Mouse (Mus musculus) spleen, adult 18-20 months (tissue): ENCODE data around the gene Ppp6r2.

ENCODE experiments used
- DNase-seq, 2 experiments: peaks; one replicate each; pipeline ENCODE4 v3.0.0; 2022; ENCODE audit warnings: mixed read lengths in 2 of 2

Gene Ppp6r2

GRCm38 (mm10) chr15:89314107-89314506, 102.8 kb downstream of the Ppp6r2 start:
- DNase-seq: no peak

DNA sequence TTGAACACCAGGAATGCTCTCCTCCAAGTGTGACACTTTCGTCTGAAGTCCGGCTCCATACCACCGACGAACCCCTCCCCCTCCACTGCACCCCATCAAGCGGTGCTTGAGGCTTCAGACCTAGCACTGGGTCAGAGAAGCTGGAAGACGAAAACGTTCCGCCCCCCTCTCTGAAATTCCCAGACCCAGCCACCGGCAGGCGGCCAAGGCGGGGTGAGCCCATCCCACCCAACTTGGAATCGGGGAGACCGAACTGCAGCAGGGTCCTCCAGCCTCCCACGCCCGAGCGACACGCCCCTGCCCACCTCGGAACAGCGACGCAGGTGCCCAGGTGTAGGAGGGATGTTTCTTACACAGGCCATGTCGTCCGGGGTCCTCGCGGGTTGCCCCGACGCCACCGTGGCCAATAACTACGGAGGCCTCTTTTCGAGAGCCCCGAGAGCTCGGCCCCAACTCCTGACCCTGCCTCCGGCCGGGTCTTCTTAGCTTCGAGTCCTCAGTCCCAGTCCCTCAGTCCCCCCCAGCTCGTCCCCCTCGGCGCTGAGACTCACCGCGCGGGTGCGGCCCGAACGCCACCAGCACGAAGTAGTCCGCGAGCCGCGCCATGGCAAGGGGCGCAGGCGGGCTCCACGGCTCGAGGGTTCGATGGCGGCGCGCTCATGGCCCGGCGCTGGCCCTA, 103.3 kb downstream of the Ppp6r2 start:
- no peak for DNase-seq

GRCm38 (mm10) chr15:89315190-89315731, 103.9 kb downstream of the Ppp6r2 start, which contains the start of gene Sbf1:
Sbf1 (minus strand) TSS chr15:89315311.
- DNase-seq: peak; percentile 96 to 98

- DNase-seq: peak in 1 of 2 experiments; percentile 52
Observed at GRCm38 (mm10) chr15:89316146-89316545, 104.8 kb downstream of the Ppp6r2 start.

- DNase-seq: no peak
Observed at GRCm38 (mm10) chr15:89321264-89321663, 109.9 kb downstream of the Ppp6r2 start.

DNA sequence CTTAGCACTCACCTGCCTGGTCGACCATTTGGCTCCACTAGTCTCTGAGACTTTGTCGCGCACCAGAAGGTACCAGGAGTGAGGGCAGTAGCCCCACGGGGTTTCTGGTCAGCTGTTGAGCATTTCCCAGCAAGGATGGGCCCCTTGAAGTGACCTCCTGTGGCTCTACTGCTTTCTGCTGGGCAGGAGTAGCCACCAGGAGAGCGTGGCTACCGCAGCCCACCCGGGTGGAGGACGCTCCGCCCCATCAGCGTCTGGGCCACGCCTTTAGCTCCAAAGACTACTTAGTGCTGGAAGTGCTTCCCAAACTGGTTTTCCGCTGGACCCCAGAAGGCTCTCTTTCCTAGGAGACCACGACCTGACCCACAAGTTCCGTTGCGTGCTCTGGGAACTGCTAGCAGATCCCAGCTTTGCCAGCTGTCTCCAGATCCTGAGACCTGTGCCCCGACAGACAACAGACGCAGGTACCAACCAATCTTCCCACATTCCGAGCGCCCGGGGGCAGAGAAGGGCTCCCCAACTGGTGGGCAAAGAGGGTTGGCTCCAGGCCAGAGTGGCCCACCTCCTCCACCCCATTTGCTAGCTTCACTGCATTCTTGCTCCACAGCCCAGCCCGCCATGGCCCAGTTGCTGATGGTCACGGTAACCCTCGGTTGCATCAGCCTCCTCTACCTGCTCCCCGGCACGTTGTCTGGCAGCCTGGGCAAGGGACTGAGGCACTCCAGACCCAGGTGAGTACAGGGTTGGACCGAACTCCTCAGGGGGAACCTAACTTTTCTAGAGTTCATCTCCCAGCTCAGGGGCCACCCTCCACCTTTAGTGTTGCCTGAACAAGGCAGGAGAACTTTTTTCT, 111.5 kb downstream of the Ppp6r2 start, which contains the start of gene Adm2:
Adm2 (plus strand) TSS at position 51 of the 853 bp plus-strand sequence.
- no peak for DNase-seq

DNA sequence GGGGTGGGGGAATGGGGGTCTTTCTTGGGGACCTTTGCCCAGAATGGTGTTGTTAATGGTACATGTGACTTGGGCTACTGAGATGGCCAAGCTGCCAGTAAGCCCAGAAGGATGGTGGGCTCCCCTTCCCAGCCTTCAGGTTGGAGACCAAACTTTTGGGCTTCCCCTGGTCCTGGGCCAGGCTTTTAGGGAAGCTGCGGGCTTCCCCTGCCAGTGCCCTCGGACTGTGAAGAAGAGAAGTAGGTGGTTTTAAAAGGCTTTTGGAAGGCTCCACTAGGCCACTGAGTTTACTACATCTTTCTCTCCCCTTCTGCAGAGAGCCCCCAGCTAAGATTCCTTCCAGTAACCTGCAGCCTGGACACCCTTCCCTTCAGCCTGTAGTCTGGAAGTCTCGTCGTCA, 112.3 kb downstream of the Ppp6r2 start:
- no peak for DNase-seq

GRCm38 (mm10) chr15:89326441-89326840, 115.1 kb downstream of the Ppp6r2 start:
- no peak for DNase-seq

DNA sequence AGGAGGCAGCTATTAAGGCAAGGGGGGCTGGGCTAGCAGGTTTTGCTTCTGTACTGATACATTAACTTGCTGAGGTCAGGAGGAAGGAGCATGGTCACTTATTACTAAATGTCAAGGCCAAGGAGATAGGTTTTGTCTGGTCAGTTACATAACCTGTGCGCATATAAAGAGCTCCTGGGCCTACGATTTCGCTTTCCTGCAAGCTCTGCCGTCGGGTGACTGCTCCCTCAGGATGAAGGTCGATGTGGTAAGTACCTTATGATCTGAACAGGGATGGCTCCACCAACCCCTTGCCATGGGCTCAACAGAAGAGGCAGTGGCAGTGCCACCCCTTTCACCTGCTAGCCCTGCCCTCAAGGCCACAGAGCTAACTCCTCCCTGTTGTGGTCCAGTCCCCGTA, 122.9 kb downstream of the Ppp6r2 start, which contains the start of gene Miox:
Miox (plus strand) TSS at position 128 of the 400 bp plus-strand sequence.
- no peak for DNase-seq

DNA sequence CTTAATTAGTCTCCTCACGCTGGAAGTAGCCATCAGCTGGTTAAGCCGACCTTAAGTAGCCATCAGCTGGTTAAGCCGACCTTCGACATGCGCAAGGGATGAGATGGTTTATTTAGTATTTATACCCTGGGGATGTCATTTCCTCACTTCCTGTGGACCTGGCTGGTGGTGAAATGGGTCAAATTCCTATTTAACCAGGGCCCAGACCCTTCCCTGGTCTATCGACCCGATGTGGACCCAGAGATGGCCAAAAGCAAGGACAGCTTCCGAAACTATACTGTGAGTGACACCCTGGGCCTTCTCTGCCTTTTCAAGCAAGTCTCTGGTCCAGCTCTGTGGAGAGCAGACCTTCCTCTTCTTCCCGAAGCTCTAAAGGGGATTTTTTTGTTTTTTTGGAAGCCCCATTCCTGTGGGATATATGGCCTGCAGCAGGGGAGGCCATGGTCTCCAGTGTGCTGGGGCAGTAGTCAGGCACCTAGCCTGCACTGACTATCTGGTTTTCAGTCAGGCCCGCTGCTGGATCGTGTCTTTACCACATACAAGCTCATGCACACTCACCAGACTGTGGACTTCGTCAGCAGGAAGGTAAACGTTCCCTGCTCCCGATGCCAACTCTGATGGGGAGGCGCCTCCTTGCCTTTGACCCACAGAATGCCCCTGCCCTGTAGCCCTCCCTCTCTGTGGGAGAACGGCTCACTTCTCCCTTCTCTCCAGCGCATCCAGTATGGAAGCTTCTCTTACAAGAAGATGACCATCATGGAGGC, 123.6 kb downstream of the Ppp6r2 start:
- no peak for DNase-seq

GRCm38 (mm10) chr15:89336422-89336821, 125.1 kb downstream of the Ppp6r2 start:
- no peak for DNase-seq
